Mouse (Mus musculus) heart, adult 2 months (tissue): ENCODE data around the gene Med14. TPM values are rescaled to one million over a fixed set of nuclear protein-coding genes. Genes with fewer than 3 reads are reported as not detected.
A peak's percentile ranks its signal among the peaks of the same experiment; 100 is the strongest.

Experiments used
- DNase-seq, 2 experiments: peaks; one replicate each; pipeline ENCODE4 v3.0.0; 2021
- H3K27ac ChIP-seq: fragments of 200-600 bp; 2 replicates; pipeline ENCODE4 v1.8.1; 2022
- H3K27me3 ChIP-seq: fragments of 200-500 bp; 2 replicates; pipeline ENCODE4 v1.6.1; 2012; ENCODE audit warnings: mild to moderate bottlenecking, low read length, inconsistent platforms, mixed read lengths; ENCODE audit not compliant: control insufficient read depth, insufficient read depth
- H3K36me3 ChIP-seq: fragments of 200-500 bp; 2 replicates; pipeline ENCODE4 v1.6.1; 2012; ENCODE audit warnings: low read length, inconsistent platforms; ENCODE audit not compliant: control insufficient read depth, insufficient read depth
- H3K4me1 ChIP-seq: fragments of 200-500 bp; 2 replicates; pipeline ENCODE4 v1.6.1; 2011; ENCODE audit warnings: low read length; ENCODE audit not compliant: control insufficient read depth, insufficient read depth
- H3K4me3 ChIP-seq: fragments of 200-600 bp; 2 replicates; pipeline ENCODE4 v1.8.1; 2022
- H3K79me2 ChIP-seq: fragments of 200-500 bp; replicated peaks from 2 replicates; pipeline ENCODE4 v1.6.1; 2012; ENCODE audit warnings: mild to moderate bottlenecking, inconsistent platforms, low read length, moderate library complexity, mixed read lengths; ENCODE audit not compliant: control insufficient read depth, insufficient read depth
- H3K9ac ChIP-seq: fragments of 200-500 bp; 2 replicates; pipeline ENCODE4 v1.6.1; 2012; ENCODE audit warnings: low read depth, mild to moderate bottlenecking, control low read depth, inconsistent platforms, low read length, mixed read lengths
- CTCF ChIP-seq: fragments of 200-600 bp; IDR thresholded peaks from 2 replicates; pipeline ENCODE4 v1.8.1; 2022; ENCODE audit warnings: antibody characterized with exemption, mild to moderate bottlenecking, moderate library complexity
- EP300 ChIP-seq: fragments of 200-500 bp; IDR thresholded peaks from 2 replicates; pipeline ENCODE4 v1.6.1; 2011; ENCODE audit warnings: low read depth, low read length, control low read depth; ENCODE audit not compliant: insufficient read depth
- POLR2A ChIP-seq: fragments of 200-500 bp; IDR thresholded peaks from 2 replicates; pipeline ENCODE4 v1.6.1; 2011; ENCODE audit warnings: mild to moderate bottlenecking, low read depth, low read length, control low read depth; ENCODE audit not compliant: insufficient read depth
- WGBS: fragments of 180-500 bp; shearing (Covaris S2); methylation state at CpG from one replicate; pipeline ENCODE4 v1.1.7; 2018; 5-methylcytosine and 5-hydroxymethylcytosine counted together
- intact Hi-C: fragments of 180-260 bp; cut with DNase I; formaldehyde crosslinking; loops from one replicate; pipeline ENCODE4 v1.15.1; 2025
- polyA plus RNA-seq: library from polyadenylated mRNA; depleted of rRNA; stranded (reverse); fragments of >200 nt; gene quantifications from 2 replicates; pipeline ENCODE4 v1.2.3, GENCODE M21; 2012; rRNA removed
- total RNA-seq, 2 experiments: library from RNA; stranded (reverse); gene quantifications; 2 replicates each; pipeline ENCODE4 v1.2.3; 2021

Gene Med14
- total and polyA plus RNA-seq, 3 experiments: 14.2 to 25.7 (median 21.6) TPM

DNA sequence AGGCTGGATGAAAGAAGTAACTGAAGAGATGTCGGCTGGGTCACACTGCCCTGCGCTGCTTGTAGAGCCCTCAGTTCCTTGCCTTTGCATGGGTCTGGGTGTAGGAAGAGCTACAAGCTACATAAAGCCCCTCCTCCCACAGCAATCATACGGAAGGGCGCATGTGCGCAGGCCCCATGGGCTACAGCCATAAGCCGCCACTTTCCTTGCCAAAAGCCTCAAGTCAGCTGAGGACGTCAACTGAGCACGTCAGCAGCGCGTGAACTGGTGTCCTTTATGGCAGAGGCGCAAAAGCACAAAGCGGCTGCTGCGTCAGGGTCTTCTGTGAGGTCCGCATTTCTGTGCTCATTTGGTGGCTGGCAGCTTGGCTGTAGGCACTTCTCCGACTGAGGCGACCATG lies 110.0 kb downstream of the Med14 start:
- Histone ChIP-seq H3K4me3 (no peak overlapping the region), H3K36me3 (no peaks in the 10 kb centered on the region), H3K27me3 (no peaks in the 10 kb centered on the region), H3K27ac (no peak overlapping the region), H3K9ac (no peak overlapping the region), H3K4me1 (no peaks in the 10 kb centered on the region), H3K79me2 (no peaks in the 10 kb centered on the region)
- WGBS: 90% methylated on average over 16 of the region's 16 CpGs
- TF ChIP-seq POLR2A: no peak
- no peak for TF ChIP-seq EP300
- TF ChIP-seq CTCF: no peak
- no peak for DNase-seq
- intact Hi-C loops: no loop called here

DNA sequence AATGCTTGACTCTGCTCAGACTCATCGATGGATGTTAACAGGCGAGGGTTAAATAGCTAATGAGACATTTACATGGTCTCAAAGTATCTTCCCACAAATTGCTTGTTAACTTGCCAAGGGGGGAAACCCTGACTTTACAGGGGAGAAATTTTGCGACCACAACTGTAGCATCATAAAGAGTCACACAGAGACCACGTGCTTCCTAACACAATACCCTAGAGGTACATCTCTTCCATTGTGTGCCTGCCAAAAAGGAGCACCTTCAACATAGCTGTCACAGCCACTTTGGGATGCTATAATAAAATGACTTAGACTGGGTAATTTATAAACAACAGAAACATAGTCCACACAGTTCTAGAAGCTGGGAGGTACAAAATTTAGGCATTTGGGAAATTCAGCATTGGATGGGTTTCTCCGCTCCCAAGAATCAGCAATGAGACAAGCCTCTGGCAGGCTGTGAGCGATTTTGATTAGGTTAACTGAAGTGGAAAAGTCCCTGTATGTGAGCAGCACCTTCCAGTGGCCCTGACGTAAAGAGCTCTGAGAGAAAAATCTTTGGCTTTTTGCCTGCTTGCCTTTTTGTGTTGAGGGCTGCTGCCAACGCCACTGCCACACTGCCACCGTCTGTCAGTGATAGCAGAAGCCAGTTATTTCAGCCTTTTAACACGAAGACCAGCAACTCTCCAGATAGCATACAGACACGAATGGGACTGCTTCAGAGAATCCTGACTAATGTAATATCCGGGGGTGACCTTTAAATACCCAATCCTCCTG lies 116.2 kb downstream of the Med14 start:
- no peak overlapping the region for H3K9ac ChIP-seq
- H3K27me3 ChIP-seq: no peaks in the 10 kb centered on the region
- intact Hi-C loops: loop anchor here (2.0 kb wide), 1 partner anchor 105 kb away; no protein-coding TSS in a partner anchor
- no peak overlapping the region for H3K4me3 ChIP-seq
- no peaks in the 10 kb centered on the region for H3K79me2 ChIP-seq
- DNase-seq: peak in 1 of 2 experiments; percentile 6
- no peak overlapping the region for H3K27ac ChIP-seq
- 52% methylated on average over 12 of the region's 12 CpGs for WGBS
- H3K36me3 ChIP-seq: no peaks in the 10 kb centered on the region
- TF ChIP-seq POLR2A: no peak
- TF ChIP-seq CTCF: peak; percentile 32
- H3K4me1 ChIP-seq: no peaks in the 10 kb centered on the region

DNA sequence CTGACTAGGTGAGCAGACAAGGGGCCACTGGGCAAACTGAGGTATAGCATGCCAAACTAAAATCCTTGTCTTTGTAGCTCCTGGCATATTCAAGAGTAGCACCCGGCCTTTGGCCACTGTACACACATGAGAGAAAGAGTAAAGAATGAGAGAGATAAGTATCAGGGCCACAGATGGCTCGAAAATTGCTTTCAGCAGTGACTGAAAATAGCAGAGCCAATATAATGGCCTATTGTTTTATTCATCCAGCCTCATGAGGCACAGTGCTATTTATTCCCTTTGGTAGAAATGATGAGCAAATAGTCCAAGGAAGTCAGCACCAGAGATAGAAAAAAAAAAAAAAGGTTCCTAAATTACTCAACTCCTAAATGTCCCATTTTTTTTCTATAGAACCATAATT lies 116.9 kb downstream of the Med14 start:
- intact Hi-C loops: no loop called here
- TF ChIP-seq EP300: no peak
- no peak for TF ChIP-seq POLR2A
- TF ChIP-seq CTCF: no peak
- H3K27me3 ChIP-seq: no peaks in the 10 kb centered on the region
- no peak overlapping the region for H3K9ac ChIP-seq
- H3K79me2 ChIP-seq: no peaks in the 10 kb centered on the region
- no peaks in the 10 kb centered on the region for H3K4me1 ChIP-seq
- H3K4me3 ChIP-seq: no peak overlapping the region
- no peak for DNase-seq
- no peaks in the 10 kb centered on the region for H3K36me3 ChIP-seq
- 33% methylated on average over 2 of the region's 2 CpGs for WGBS
- no peak overlapping the region for H3K27ac ChIP-seq

Other genes starting within 250 kb of the Med14 start
- 10 to 100 TPM; 19.0 to 21.2 TPM for gene Atp6ap2, start 174.3 kb downstream of the Med14 start, total RNA-seq
- 6.5 and 12.9 TPM in 2 replicates for gene Atp6ap2, start 174.3 kb downstream of the Med14 start, polyA plus RNA-seq
- 10 to 100 TPM in 1 of 2 experiments, 1 to 10 TPM in 1; 8.5 to 14.4 TPM for gene 1810030O07Rik, start 88.4 kb downstream of the Med14 start, total RNA-seq
- gene 1810030O07Rik, start 88.4 kb downstream of the Med14 start, polyA plus RNA-seq: 9.9 and 13.3 TPM in 2 replicates